Comparison of ENCODE assay signal across 30 mouse cellular contexts in the genomic region with DNA sequence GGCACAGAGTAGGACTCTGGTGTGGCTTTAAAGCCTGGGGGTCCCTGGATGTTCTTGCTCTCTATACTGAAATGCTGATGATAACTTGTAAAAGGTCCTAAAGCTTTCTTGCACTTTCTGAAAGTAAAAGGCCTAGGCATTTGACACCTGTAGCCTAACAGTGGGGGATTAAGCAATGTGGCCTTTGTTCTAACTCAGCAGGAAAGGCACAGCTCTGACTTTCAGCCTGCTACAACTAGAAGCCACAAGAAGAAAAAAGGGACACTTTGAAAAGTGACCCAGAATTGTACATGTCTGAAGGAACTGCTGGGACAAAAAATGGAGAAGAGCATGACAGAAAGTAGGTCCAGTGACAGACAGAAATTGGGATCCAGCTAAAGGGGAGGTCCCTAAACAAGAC.
"Had no signal": no experiment of that assay in that cellular context is flagged by ENCODE, and none has a peak within 500 bp of the region (broad histone marks: within the 10 kb centered on the region; RNA-seq: fewer than 3 reads in every experiment).

No protein-coding gene starts in this region.

- ATAC-seq: forebrain, embryonic 13.5 days; forebrain, embryonic 14.5 days; forebrain, embryonic 15.5 days; forebrain, embryonic 16.5 days; forebrain, postnatal 0 days had no signal

- H3K36me3 ChIP-seq: embryonic facial prominence, embryonic 10.5 days; embryonic facial prominence, embryonic 12.5 days; embryonic facial prominence, embryonic 13.5 days; embryonic facial prominence, embryonic 15.5 days; forebrain, embryonic 10.5 days; forebrain, embryonic 12.5 days; forebrain, embryonic 15.5 days had no signal

- H3K27ac ChIP-seq: embryonic facial prominence, embryonic 10.5 days; embryonic facial prominence, embryonic 12.5 days; embryonic facial prominence, embryonic 13.5 days; embryonic facial prominence, embryonic 15.5 days; forebrain, embryonic 10.5 days; forebrain, embryonic 12.5 days; forebrain, embryonic 13.5 days; forebrain, embryonic 15.5 days; gastrocnemius, adult 2 months; heart, adult 2 months had no signal

- H3K9me3 ChIP-seq: embryonic facial prominence, embryonic 10.5 days; embryonic facial prominence, embryonic 12.5 days; embryonic facial prominence, embryonic 13.5 days; embryonic facial prominence, embryonic 15.5 days; forebrain, embryonic 10.5 days; forebrain, embryonic 12.5 days; forebrain, embryonic 13.5 days; forebrain, embryonic 15.5 days had no signal

- H3K4me1 ChIP-seq: embryonic facial prominence, embryonic 10.5 days; embryonic facial prominence, embryonic 12.5 days; embryonic facial prominence, embryonic 13.5 days; embryonic facial prominence, embryonic 15.5 days; forebrain, embryonic 12.5 days; forebrain, embryonic 13.5 days; forebrain, embryonic 15.5 days had no signal

- H3K4me2 ChIP-seq: embryonic facial prominence, embryonic 12.5 days; embryonic facial prominence, embryonic 13.5 days; embryonic facial prominence, embryonic 15.5 days; forebrain, embryonic 12.5 days; forebrain, embryonic 13.5 days; forebrain, embryonic 15.5 days had no signal

- H3K27me3 ChIP-seq: embryonic facial prominence, embryonic 12.5 days; embryonic facial prominence, embryonic 13.5 days; embryonic facial prominence, embryonic 15.5 days; forebrain, embryonic 12.5 days; forebrain, embryonic 13.5 days; forebrain, embryonic 15.5 days had no signal

- DNase-seq: cerebellum, adult 18-20 months; cerebellum, adult 2 months; cerebellum, adult 8-10 months; cerebellum, adult 9-10 months; cerebellum, adult 9-11 months; cerebellum, postnatal 10 days; cerebellum, postnatal 14 days; cerebellum, postnatal 25 days; cerebellum, postnatal 36 days; embryo, embryonic 11 days; forebrain, postnatal 0 days; gastrocnemius, adult 2 months; gastrocnemius, postnatal 10 days; gastrocnemius, postnatal 14 days; gastrocnemius, postnatal 25 days; gastrocnemius, postnatal 36 days; heart, adult 11 months; heart, adult 18-20 months; heart, adult 2 months had no signal

- H3K9ac ChIP-seq: embryonic facial prominence, embryonic 12.5 days; embryonic facial prominence, embryonic 13.5 days; embryonic facial prominence, embryonic 15.5 days; forebrain, embryonic 12.5 days; forebrain, embryonic 13.5 days; forebrain, embryonic 15.5 days; forebrain, postnatal 0 days had no signal

- H3K4me3 ChIP-seq: embryonic facial prominence, embryonic 10.5 days; embryonic facial prominence, embryonic 12.5 days; embryonic facial prominence, embryonic 13.5 days; embryonic facial prominence, embryonic 15.5 days; erythroblast, embryonic 14.5 days; forebrain, embryonic 10.5 days; forebrain, embryonic 12.5 days; forebrain, embryonic 13.5 days; forebrain, embryonic 15.5 days; gastrocnemius, adult 2 months; heart, adult 2 months had no signal
